Comparison of ENCODE assay signal across 8 mouse cellular contexts in genomic region chr14:75131324-75131935, GRCm38 (mm10). TPM values are rescaled to one million over a fixed set of nuclear protein-coding genes. Genes with fewer than 3 reads are reported as not detected.
DNase-seq lines count a peak whose midpoint lies in the region; ATAC-seq and TF ChIP-seq lines count a peak whose summit lies in the region.

No protein-coding gene starts in this region.

- peak overlapping the region; percentile 11; the same call in 1 of the 2 replicates for H3K27ac ChIP-seq in layer of hippocampus, adult 2 months
- no peak overlapping the region for H3K27ac ChIP-seq in embryonic facial prominence, embryonic 10.5 days (replicated peaks)
- no peak overlapping the region for H3K27ac ChIP-seq in hindbrain, embryonic 13.5 days
- H3K27ac ChIP-seq in midbrain, embryonic 10.5 days (replicated peaks) = no peak overlapping the region

- no peaks in the 10 kb centered on the region for H3K9me3 ChIP-seq in embryonic facial prominence, embryonic 10.5 days
- no peaks in the 10 kb centered on the region for H3K9me3 ChIP-seq in hindbrain, embryonic 13.5 days
- no peaks in the 10 kb centered on the region for H3K9me3 ChIP-seq in midbrain, embryonic 10.5 days (replicated peaks)

- H3K4me3 ChIP-seq in layer of hippocampus, adult 2 months = peak overlapping the region; percentile 70
- H3K4me3 ChIP-seq in embryonic facial prominence, embryonic 10.5 days = peak overlapping the region; percentile 66
- H3K4me3 ChIP-seq in hindbrain, embryonic 13.5 days = peak overlapping the region; percentile 64
- H3K4me3 ChIP-seq in midbrain, embryonic 10.5 days = peak overlapping the region; percentile 73

- no peak overlapping the region for H3K9ac ChIP-seq in hindbrain, embryonic 13.5 days

- no peaks in the 10 kb centered on the region for H3K36me3 ChIP-seq in embryonic facial prominence, embryonic 10.5 days (replicated peaks)
- H3K36me3 ChIP-seq in hindbrain, embryonic 13.5 days = no peaks in the 10 kb centered on the region
- H3K36me3 ChIP-seq in midbrain, embryonic 10.5 days = no peaks in the 10 kb centered on the region

- no peak for ATAC-seq in hindbrain, embryonic 13.5 days (ENCODE audit: low FRiP score)

- DNase-seq in layer of hippocampus, adult 2 months (ENCODE audit: low spot score in 2 of 2) = no peak
- DNase-seq in layer of hippocampus, postnatal 36 days = no peak
- DNase-seq in embryonic facial prominence, embryonic 10.5 days (ENCODE audit: low spot score) = no peak
- no peak for DNase-seq in midbrain, embryonic 10.5 days (ENCODE audit: low spot score)
- no peak for DNase-seq in urinary bladder, postnatal 10 days (ENCODE audit: low spot score)
- no peak for DNase-seq in left cerebral cortex, adult 18-20 months (ENCODE audit: low spot score in 2 of 2)
- no peak for DNase-seq in urinary bladder, adult 18-20 months (ENCODE audit: low spot score in 2 of 2)

- 5% methylated on average over 12 of the region's 12 CpGs for WGBS in embryonic facial prominence, embryonic 10.5 days
- WGBS in hindbrain, embryonic 13.5 days = 4% methylated on average over 12 of the region's 12 CpGs
- 6% methylated on average over 12 of the region's 12 CpGs for WGBS in midbrain, embryonic 10.5 days

- peak overlapping the region; percentile 81 for H3K4me2 ChIP-seq in hindbrain, embryonic 13.5 days

- H3K4me1 ChIP-seq in embryonic facial prominence, embryonic 10.5 days = peaks cover 6% of the 10 kb centered on the region; the same call in 1 of the 2 replicates
- H3K4me1 ChIP-seq in hindbrain, embryonic 13.5 days (replicated peaks) = peaks cover 11% of the 10 kb centered on the region; the same call in 1 of the 2 replicates
- peaks cover 15% of the 10 kb centered on the region for H3K4me1 ChIP-seq in midbrain, embryonic 10.5 days

- H3K27me3 ChIP-seq in embryonic facial prominence, embryonic 10.5 days (replicated peaks; ENCODE audit: low read depth, poor library complexity, severe bottlenecking) = peaks cover 15% of the 10 kb centered on the region
- 0 out of 2 replicates have a peak, but pooled peaks cover 8% of the 10 kb centered on the region for H3K27me3 ChIP-seq in hindbrain, embryonic 13.5 days
- H3K27me3 ChIP-seq in midbrain, embryonic 10.5 days (ENCODE audit: low read depth, poor library complexity, severe bottlenecking) = peaks cover 21% of the 10 kb centered on the region

- TF ChIP-seq CTCF in layer of hippocampus, adult 2 months (conservative IDR thresholded peaks at IDR 0.05) = no peak

RNA-seq across cellular contexts. Expression of gene Lcp1, which starts 0.5 kb away (rescaled TPM):
- total RNA-seq in layer of hippocampus, adult 2 months (2021) = 1 to 10 TPM; 6.6 to 8.8 TPM
- total RNA-seq in layer of hippocampus, postnatal 36 days (2021) = 1 to 10 TPM; 6.8 to 6.9 TPM
- polyA plus RNA-seq in embryonic facial prominence, embryonic 10.5 days (2016; fragmentation: Nextera tagmentation; extraction: Ambion mirVana) = 20.7 and 25.5 TPM in 2 replicates
- polyA plus RNA-seq in hindbrain, embryonic 13.5 days (2015; fragmentation: Nextera tagmentation; extraction: Ambion mirVana) = 15.6 and 16.0 TPM in 2 replicates
- 26.4 and 28.7 TPM in 2 replicates for polyA plus RNA-seq in midbrain, embryonic 10.5 days (2016; fragmentation: Nextera tagmentation; extraction: Ambion mirVana)
- 1 to 10 TPM; 6.2 to 7.1 TPM for total RNA-seq in left cerebral cortex, adult 18-20 months (2021)

RNA-seq across cellular contexts. Expression of gene Lrrc63, which starts 0.7 kb away (rescaled TPM):
- total RNA-seq in layer of hippocampus, adult 2 months (2021) = not detected
- total RNA-seq in layer of hippocampus, postnatal 36 days (2021) = not detected
- 0.13 TPM in 1 of 2 replicates, not detected in the other for polyA plus RNA-seq in embryonic facial prominence, embryonic 10.5 days (2016; fragmentation: Nextera tagmentation; extraction: Ambion mirVana)
- 0.08 and 0.14 TPM in 2 replicates for polyA plus RNA-seq in hindbrain, embryonic 13.5 days (2015; fragmentation: Nextera tagmentation; extraction: Ambion mirVana)
- polyA plus RNA-seq in midbrain, embryonic 10.5 days (2016; fragmentation: Nextera tagmentation; extraction: Ambion mirVana) = 0.17 and 0.19 TPM in 2 replicates
- not detected for total RNA-seq in left cerebral cortex, adult 18-20 months (2021)
